Mouse (Mus musculus) bone marrow, adult 2 months (tissue): ENCODE data around the gene Fam186b. TPM values are rescaled to one million over a fixed set of nuclear protein-coding genes. Genes with fewer than 3 reads are reported as not detected.
"Not testable (repeated sequence)": the region's sequence is repeated elsewhere in the genome, so short reads cannot be mapped to it uniquely, and the experiment has no call there.

Source experiments
- H3K27ac ChIP-seq: fragments of 200-500 bp; 2 replicates; pipeline ENCODE4 v1.5.1; 2012; ENCODE audit warnings: low read depth, mild to moderate bottlenecking, control low read depth, inconsistent platforms, low read length; ENCODE audit not compliant: control insufficient read depth, poor library complexity, insufficient read depth
- H3K4me1 ChIP-seq: fragments of 200-500 bp; 2 replicates; pipeline ENCODE4 v1.6.1; 2011; ENCODE audit warnings: low read length; ENCODE audit not compliant: control insufficient read depth, insufficient read depth
- H3K4me3 ChIP-seq: fragments of 200-500 bp; replicated peaks from 2 replicates; pipeline ENCODE3; 2011; ENCODE audit warnings: mild to moderate bottlenecking, low read depth, low read length, control low read depth; ENCODE audit not compliant: control insufficient read depth
- CTCF ChIP-seq: fragments of 200-500 bp; IDR thresholded peaks from 2 replicates; pipeline ENCODE4 v1.5.1; 2011; ENCODE audit warnings: low read length, control low read depth; ENCODE audit not compliant: control insufficient read depth, insufficient read depth
- POLR2A ChIP-seq: fragments of 200-500 bp; IDR thresholded peaks from 2 replicates; pipeline ENCODE4 v1.6.1; 2011; ENCODE audit warnings: low read depth, mild to moderate bottlenecking, control low read depth, low read length, borderline replicate concordance; ENCODE audit not compliant: control insufficient read depth
- WGBS: fragments of 180-500 bp; shearing (Covaris S2); methylation state at CpG from one replicate; pipeline ENCODE4 v1.1.7; 2018; 5-methylcytosine and 5-hydroxymethylcytosine counted together
- polyA plus RNA-seq: library from polyadenylated mRNA; stranded (reverse); fragments of >200 nt; gene quantifications from 2 replicates; pipeline ENCODE4 v1.2.4, GENCODE M21; 2011; ENCODE audit warnings: low replicate concordance; ENCODE audit not compliant: missing spikeins, insufficient read depth, insufficient read length

The Fam186b gene
- polyA plus RNA-seq, 1 experiment: not detected

DNA sequence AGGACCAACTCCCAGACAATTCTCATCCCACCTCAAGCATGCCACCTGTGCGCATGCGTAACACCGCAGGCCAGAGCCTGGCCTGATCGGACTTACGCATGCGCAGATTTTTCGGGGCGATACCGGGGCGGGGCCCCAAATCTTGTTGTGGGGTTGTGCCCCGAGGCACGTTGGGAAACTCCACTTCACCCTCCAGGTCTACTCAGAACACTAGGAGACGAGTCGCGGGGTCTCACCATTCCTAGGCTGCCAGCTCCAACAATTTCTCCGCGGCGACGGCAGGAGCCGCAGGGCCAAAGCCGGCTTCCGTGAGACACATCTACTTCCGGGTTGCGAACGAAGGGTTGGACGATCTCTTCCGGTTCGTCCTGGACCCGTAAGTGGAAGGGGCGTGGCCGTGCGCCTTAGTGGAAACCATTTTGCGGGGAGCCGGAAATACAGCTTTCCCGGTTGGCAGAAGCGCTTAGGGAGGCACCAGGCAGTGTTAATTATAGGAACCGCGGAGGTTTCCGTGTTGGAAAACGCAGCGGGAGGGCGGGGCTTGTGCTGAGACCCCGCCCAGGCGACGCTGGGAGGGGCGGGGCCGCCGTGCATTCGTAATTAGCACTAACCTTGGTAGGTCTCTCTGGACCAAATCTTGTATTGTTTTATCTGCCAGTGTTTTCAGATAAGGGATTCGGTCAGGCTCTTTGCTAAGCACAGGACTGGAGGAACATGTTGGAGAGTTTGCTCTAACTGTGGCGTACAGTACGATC, 43.9 kb downstream of the Fam186b start, which contains the start of gene Mcrs1:
Gene Mcrs1, minus strand, starts transcription at position 336 of the 755 bp plus-strand sequence.
- H3K27ac ChIP-seq: peak within 1 kb of the TSS; percentile 96
- peak within 1 kb of the TSS; percentile 96 for H3K4me3 ChIP-seq
- peaks cover 3% of the 10 kb centered on the region; the same call in 1 of the 2 replicates for H3K4me1 ChIP-seq
- no peak for TF ChIP-seq CTCF
- TF ChIP-seq POLR2A: 0 out of 2 replicates have a peak, but pooled peaks have one; percentile 25
- under 1% methylated on average over 52 of the region's 52 CpGs for WGBS

DNA sequence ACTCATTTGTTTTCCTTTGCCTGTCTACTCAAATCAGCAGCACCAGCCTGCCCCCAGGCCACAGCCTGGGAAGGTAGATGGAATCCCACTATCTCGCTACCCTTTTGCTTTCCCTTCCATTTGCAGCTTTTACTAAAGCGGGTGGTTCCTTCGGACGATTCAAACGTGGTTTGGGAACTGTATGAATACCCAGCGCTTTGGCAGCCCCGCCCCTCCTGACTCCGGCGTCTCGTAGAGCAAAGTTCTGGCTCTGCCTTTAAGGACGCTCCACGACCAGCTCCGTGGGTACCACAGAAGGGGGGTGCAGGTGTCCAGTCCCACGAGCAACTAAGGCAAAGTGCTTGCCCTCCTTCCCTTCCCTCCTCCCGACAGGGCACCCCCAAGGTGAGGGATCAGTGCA, 44.6 kb downstream of the Fam186b start:
- not testable (repeated sequence) for H3K27ac ChIP-seq, H3K4me1 ChIP-seq
- H3K4me3 ChIP-seq: peak overlapping the region; percentile 63
- 2% methylated on average over 14 of the region's 15 CpGs for WGBS

- Histone ChIP-seq H3K27ac (no peak overlapping the region), H3K4me1 (peaks cover 3% of the 10 kb centered on the region; the same call in 1 of the 2 replicates), H3K4me3 (no peak overlapping the region)
- 88% methylated on average over 11 of the region's 11 CpGs for WGBS
- TF ChIP-seq POLR2A (no peak), CTCF (no peak)
Observed at GRCm38 (mm10) chr15:99249938-99250337, 45.8 kb downstream of the Fam186b start.

- H3K27ac ChIP-seq: no peak overlapping the region
- WGBS: 91% methylated on average over 9 of the region's 9 CpGs
- TF ChIP-seq POLR2A (no peak), CTCF (no peak)
- H3K4me1 ChIP-seq: peaks cover 1% of the 10 kb centered on the region; the same call in 1 of the 2 replicates
- no peak overlapping the region for H3K4me3 ChIP-seq
Observed at GRCm38 (mm10) chr15:99248972-99249371, 46.7 kb downstream of the Fam186b start.

DNA sequence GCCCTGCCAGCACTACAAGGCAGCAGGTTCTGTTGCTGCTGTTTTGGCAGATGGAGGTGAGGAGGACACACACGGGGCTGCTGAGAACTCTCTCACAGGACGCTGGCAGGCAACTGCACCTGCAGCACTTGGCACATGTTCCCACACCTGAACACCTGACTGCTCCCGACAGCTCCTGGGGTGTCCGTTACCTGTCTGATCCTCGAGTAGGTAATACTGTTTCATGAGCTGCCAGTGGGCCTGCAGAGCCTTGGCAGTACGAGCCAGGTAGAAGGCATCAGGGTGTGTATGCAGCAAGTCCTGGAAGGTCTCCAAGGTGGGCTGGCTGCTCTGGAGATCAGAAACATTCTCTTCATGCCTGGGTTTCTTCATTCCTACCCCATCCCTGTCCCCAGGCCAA, 49.0 kb downstream of the Fam186b start:
- WGBS: 81% methylated on average over 6 of the region's 6 CpGs
- not testable (repeated sequence) for H3K4me1 ChIP-seq, H3K27ac ChIP-seq, H3K4me3 ChIP-seq

- WGBS: 90% methylated on average over 10 of the region's 10 CpGs
- no peak overlapping the region for H3K27ac ChIP-seq
- no peak overlapping the region for H3K4me3 ChIP-seq
- TF ChIP-seq CTCF: no peak
- no peaks in the 10 kb centered on the region for H3K4me1 ChIP-seq
Observed at GRCm38 (mm10) chr15:99242045-99242444, 53.6 kb downstream of the Fam186b start.

DNA sequence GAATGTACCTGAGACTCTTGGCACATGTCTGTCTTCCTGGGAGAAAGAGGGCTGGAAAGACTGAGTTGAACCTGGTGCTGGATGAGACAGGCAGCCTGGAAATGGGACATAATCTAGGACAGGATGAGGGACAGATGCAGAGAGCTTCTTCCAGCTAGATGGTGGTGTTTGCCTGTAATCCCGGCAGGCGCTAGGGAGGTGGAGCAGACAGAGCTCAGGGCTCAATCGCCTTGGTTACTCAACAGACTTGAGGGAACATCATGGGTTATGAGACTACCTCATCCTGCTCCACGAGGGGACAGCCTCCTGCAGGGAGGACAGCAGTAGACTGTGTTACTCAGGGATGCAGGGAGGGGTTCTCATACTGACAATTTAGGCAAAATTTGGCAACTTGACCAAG, 54.4 kb downstream of the Fam186b start:
- H3K4me1 ChIP-seq: no peaks in the 10 kb centered on the region
- no peak overlapping the region for H3K4me3 ChIP-seq
- 70% methylated on average over 4 of the region's 4 CpGs for WGBS
- no peak overlapping the region for H3K27ac ChIP-seq
- TF ChIP-seq POLR2A (no peak), CTCF (no peak)

- TF ChIP-seq CTCF: peak; percentile 40
- TF ChIP-seq POLR2A: no peak
- Histone ChIP-seq H3K27ac (no peak overlapping the region), H3K4me3 (no peak overlapping the region), H3K4me1 (no peaks in the 10 kb centered on the region)
- WGBS: 63% methylated on average over 4 of the region's 4 CpGs
Observed at GRCm38 (mm10) chr15:99240129-99240528, 55.6 kb downstream of the Fam186b start.

DNA sequence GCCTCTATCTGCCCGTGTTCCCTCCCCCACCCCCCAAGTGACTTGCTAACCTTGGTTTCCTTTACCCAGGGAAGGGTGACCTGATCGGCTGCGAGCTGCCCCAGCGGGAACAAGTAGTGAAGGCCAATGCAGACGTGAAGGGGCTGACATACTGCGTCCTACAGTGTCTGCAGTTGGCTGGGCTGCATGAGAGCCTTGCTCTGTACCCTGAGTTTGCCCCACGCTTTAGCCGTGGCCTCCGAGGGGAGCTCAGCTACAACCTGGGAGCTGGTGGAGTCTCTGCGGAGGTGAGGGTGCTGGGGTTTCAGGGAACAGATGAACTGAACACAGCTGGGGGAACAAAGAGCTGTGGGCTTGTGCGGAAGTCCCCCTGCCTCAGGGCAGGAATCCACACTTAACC, 57.7 kb downstream of the Fam186b start:
- 57% methylated on average over 11 of the region's 11 CpGs for WGBS
- Histone ChIP-seq H3K27ac (no peak overlapping the region), H3K4me3 (no peak overlapping the region), H3K4me1 (no peaks in the 10 kb centered on the region)
- TF ChIP-seq POLR2A: no peak
- no peak for TF ChIP-seq CTCF
